Mouse (Mus musculus): Measurements from ENCODE around the gene Lctl. TPM values are rescaled to one million over a fixed set of nuclear protein-coding genes. Genes with fewer than 3 reads are reported as not detected.

The Lctl gene
- polyA plus RNA-seq, 2 experiments = 0.06 TPM; not detected in 1

DNA sequence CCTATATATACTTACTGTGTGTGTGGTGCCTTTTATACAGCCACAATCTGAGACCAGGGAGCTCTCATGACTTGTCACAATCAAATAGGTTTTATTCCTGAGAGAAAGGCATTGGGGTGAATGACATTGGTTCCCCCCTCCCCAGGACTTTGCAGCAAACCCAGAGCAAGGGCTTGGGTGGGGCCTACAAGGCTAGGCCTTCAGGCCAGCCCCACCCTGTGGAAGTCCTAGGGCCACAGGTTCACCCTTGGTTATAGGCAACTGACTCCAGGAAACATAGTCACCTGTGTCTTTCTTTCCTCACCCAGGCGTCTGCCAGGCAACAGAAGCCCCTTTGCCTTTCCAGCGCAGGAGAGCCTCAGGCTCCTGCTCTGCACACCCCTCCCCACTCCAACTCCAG lies 31.0 kb upstream of the Lctl start:
- Histone ChIP-seq H3K36me3 (ENCODE audit: control insufficient read depth, insufficient read depth, low read length) (no peaks in the 10 kb centered on the region), H3K4me1 (ENCODE audit: control insufficient read depth, insufficient read depth, low read length) (peaks cover 35% of the 10 kb centered on the region), H3K9ac (ENCODE audit: low read depth, low read length, severe bottlenecking) (no peak overlapping the region), H3K27me3 (ENCODE audit: control insufficient read depth, insufficient read depth, low read length) (no peaks in the 10 kb centered on the region), H3K4me2 (replicated peaks; ENCODE audit: low read depth, low read length, severe bottlenecking) (no peak overlapping the region), H3K4me3 (replicated peaks; ENCODE audit: low read length) (no peak overlapping the region), H3K27ac (replicated peaks; ENCODE audit: low read depth, low read length) (peak overlapping the region; percentile 10; the same call in 1 of the 2 replicates), H3K9me3 (ENCODE audit: control insufficient read depth, low read length) (no peaks in the 10 kb centered on the region)
- 21% methylated on average over 2 of the region's 2 CpGs for WGBS
- DNase-seq (ENCODE audit: low spot score) (no peak), ATAC-seq (ENCODE audit: low FRiP score, low read depth) (no peak)
- TF ChIP-seq POLR2A (IDR thresholded peaks at IDR 0.05; ENCODE audit: borderline replicate concordance, extremely low read depth, insufficient read depth, insufficient read length) = no peak

GRCm38 (mm10) chr9:64086543-64086942 lies 30.4 kb upstream of the Lctl start:
- H3K4me1 ChIP-seq (ENCODE audit: control insufficient read depth, insufficient read depth, low read length) = peaks cover 35% of the 10 kb centered on the region
- H3K9ac ChIP-seq (ENCODE audit: low read depth, low read length, severe bottlenecking) = no peak overlapping the region
- DNase-seq (ENCODE audit: low spot score) = no peak
- TF ChIP-seq POLR2A (IDR thresholded peaks at IDR 0.05; ENCODE audit: borderline replicate concordance, extremely low read depth, insufficient read depth, insufficient read length) = no peak
- no peaks in the 10 kb centered on the region for H3K9me3 ChIP-seq (ENCODE audit: control insufficient read depth, low read length)
- H3K36me3 ChIP-seq (ENCODE audit: control insufficient read depth, insufficient read depth, low read length) = no peaks in the 10 kb centered on the region
- 39% methylated on average over 6 of the region's 6 CpGs for WGBS
- H3K4me2 ChIP-seq (replicated peaks; ENCODE audit: low read depth, low read length, severe bottlenecking) = no peak overlapping the region
- no peak overlapping the region; the same call in 1 of the 2 replicates for H3K27ac ChIP-seq (replicated peaks; ENCODE audit: low read depth, low read length)
- no peak for ATAC-seq (ENCODE audit: low FRiP score, low read depth)
- H3K27me3 ChIP-seq (ENCODE audit: control insufficient read depth, insufficient read depth, low read length) = no peaks in the 10 kb centered on the region
- H3K4me3 ChIP-seq (replicated peaks; ENCODE audit: low read length) = no peak overlapping the region

- ATAC-seq (ENCODE audit: low FRiP score, low read depth) (0 out of 2 replicates have a peak, but pooled peaks have one; percentile 35), DNase-seq (ENCODE audit: low spot score) (peak; percentile 86)
- Histone ChIP-seq H3K4me3 (replicated peaks; ENCODE audit: low read length) (no peak overlapping the region), H3K4me2 (replicated peaks; ENCODE audit: low read depth, low read length, severe bottlenecking) (no peak overlapping the region), H3K27ac (replicated peaks; ENCODE audit: low read depth, low read length) (no peak overlapping the region), H3K4me1 (ENCODE audit: control insufficient read depth, insufficient read depth, low read length) (peaks cover 35% of the 10 kb centered on the region), H3K9ac (ENCODE audit: low read depth, low read length, severe bottlenecking) (no peak overlapping the region), H3K27me3 (ENCODE audit: control insufficient read depth, insufficient read depth, low read length) (no peaks in the 10 kb centered on the region), H3K36me3 (ENCODE audit: control insufficient read depth, insufficient read depth, low read length) (no peaks in the 10 kb centered on the region), H3K9me3 (ENCODE audit: control insufficient read depth, low read length) (no peaks in the 10 kb centered on the region)
- 31% methylated on average over 5 of the region's 5 CpGs for WGBS
- no peak for TF ChIP-seq POLR2A (IDR thresholded peaks at IDR 0.05; ENCODE audit: borderline replicate concordance, extremely low read depth, insufficient read depth, insufficient read length)
Observed at GRCm38 (mm10) chr9:64087461-64088235, 29.3 kb upstream of the Lctl start.

GRCm38 (mm10) chr9:64088346-64088745 lies 28.6 kb upstream of the Lctl start:
- DNase-seq (ENCODE audit: low spot score) = no peak
- H3K9me3 ChIP-seq (ENCODE audit: control insufficient read depth, low read length) = no peaks in the 10 kb centered on the region
- no peak for ATAC-seq (ENCODE audit: low FRiP score, low read depth)
- no peak overlapping the region for H3K27ac ChIP-seq (replicated peaks; ENCODE audit: low read depth, low read length)
- H3K9ac ChIP-seq (ENCODE audit: low read depth, low read length, severe bottlenecking) = no peak overlapping the region
- H3K27me3 ChIP-seq (ENCODE audit: control insufficient read depth, insufficient read depth, low read length) = no peaks in the 10 kb centered on the region
- no peak for TF ChIP-seq POLR2A (IDR thresholded peaks at IDR 0.05; ENCODE audit: borderline replicate concordance, extremely low read depth, insufficient read depth, insufficient read length)
- no peak overlapping the region for H3K4me3 ChIP-seq (replicated peaks; ENCODE audit: low read length)
- no peaks in the 10 kb centered on the region for H3K36me3 ChIP-seq (ENCODE audit: control insufficient read depth, insufficient read depth, low read length)
- no peak overlapping the region for H3K4me2 ChIP-seq (replicated peaks; ENCODE audit: low read depth, low read length, severe bottlenecking)
- H3K4me1 ChIP-seq (ENCODE audit: control insufficient read depth, insufficient read depth, low read length) = peaks cover 35% of the 10 kb centered on the region
- 89% methylated on average over 7 of the region's 7 CpGs for WGBS

GRCm38 (mm10) chr9:64089004-64089403 lies 27.9 kb upstream of the Lctl start:
- Histone ChIP-seq H3K4me3 (replicated peaks; ENCODE audit: low read length) (no peak overlapping the region), H3K36me3 (ENCODE audit: control insufficient read depth, insufficient read depth, low read length) (no peaks in the 10 kb centered on the region), H3K4me2 (replicated peaks; ENCODE audit: low read depth, low read length, severe bottlenecking) (no peak overlapping the region), H3K9ac (ENCODE audit: low read depth, low read length, severe bottlenecking) (no peak overlapping the region), H3K27ac (replicated peaks; ENCODE audit: low read depth, low read length) (no peak overlapping the region), H3K4me1 (ENCODE audit: control insufficient read depth, insufficient read depth, low read length) (peaks cover 30% of the 10 kb centered on the region), H3K9me3 (ENCODE audit: control insufficient read depth, low read length) (no peaks in the 10 kb centered on the region), H3K27me3 (ENCODE audit: control insufficient read depth, insufficient read depth, low read length) (no peaks in the 10 kb centered on the region)
- WGBS = 71% methylated on average over 12 of the region's 12 CpGs
- DNase-seq (ENCODE audit: low spot score) (no peak), ATAC-seq (ENCODE audit: low FRiP score, low read depth) (no peak)
- TF ChIP-seq POLR2A (IDR thresholded peaks at IDR 0.05; ENCODE audit: borderline replicate concordance, extremely low read depth, insufficient read depth, insufficient read length) = no peak

Measured in limb, embryonic 14.5 days (tissue).